ENCODE assay signal across 8 mouse cellular contexts in the genomic region with DNA sequence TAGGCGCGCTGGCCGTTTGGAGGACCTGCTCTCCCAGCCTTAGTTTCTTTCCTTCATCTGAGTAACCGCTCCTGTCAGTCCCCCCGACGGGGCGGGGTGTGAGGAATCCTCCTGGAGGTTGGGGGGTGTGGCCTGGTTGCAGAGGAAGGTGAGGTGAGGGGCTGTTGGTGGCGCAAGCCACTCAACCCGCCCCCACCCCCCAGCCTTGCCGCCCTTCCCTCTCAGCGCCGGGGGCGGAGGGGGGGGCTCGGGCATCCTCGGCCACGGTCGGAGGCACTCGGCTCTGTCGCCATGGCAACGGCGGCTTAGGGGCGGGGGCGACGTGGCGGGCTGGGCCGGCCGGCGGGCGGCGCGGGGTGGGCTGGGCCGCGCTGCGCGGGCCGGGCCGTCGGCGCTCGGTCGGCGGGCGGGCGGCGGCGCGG.
DNase-seq lines count a peak whose midpoint lies in the region; ATAC-seq lines count a peak whose summit lies in the region.

No protein-coding gene starts in this region.

- no peaks in the 10 kb centered on the region for H3K27me3 ChIP-seq in hindbrain, embryonic 16.5 days (replicated peaks; ENCODE audit: control insufficient read depth, insufficient read depth, low read length)

- intact Hi-C loops in left cerebral cortex, postnatal 36 days (cut with DNase I): loop anchor here (5.0 kb wide), 2 partner anchors 56 to 71 kb away; no protein-coding TSS in a partner anchor

- peaks cover 32% of the 10 kb centered on the region for H3K4me1 ChIP-seq in hindbrain, embryonic 16.5 days (ENCODE audit: control insufficient read depth, insufficient read depth, low read depth, low read length)

- H3K9me3 ChIP-seq in hindbrain, embryonic 16.5 days (ENCODE audit: control insufficient read depth, low read length): no peaks in the 10 kb centered on the region

- peak overlapping the region; percentile 86 for H3K9ac ChIP-seq in hindbrain, embryonic 16.5 days (ENCODE audit: low read depth, low read length)

- H3K27ac ChIP-seq in hindbrain, embryonic 16.5 days (ENCODE audit: low read depth, low read length): peak overlapping the region; percentile 88

- ATAC-seq in frontal cortex, adult (ENCODE audit: low TSS enrichment): peak; percentile 60
- ATAC-seq in hindbrain, embryonic 16.5 days: peak; percentile 84
- ATAC-seq in erythroid progenitor cell, adult 5-6 weeks (replicated peaks; ENCODE audit: low FRiP score, poor library complexity, severe bottlenecking): no peak

- DNase-seq in CD4-positive helper T cell, adult 2 months (ENCODE audit: low read depth, low spot score): peak; percentile 44
- DNase-seq in adrenal gland, postnatal 14 days: peak; percentile 93
- DNase-seq in left cerebral cortex, postnatal 36 days (ENCODE audit: low spot score in 2 of 2): peak; percentile 77 to 81
- DNase-seq in mesoderm, embryonic 11.5 days (ENCODE audit: low read depth, low spot score): peak; percentile 86
- DNase-seq in right cerebral cortex, postnatal 25 days: peak; percentile 83

- 3% methylated on average over 18 of the region's 47 CpGs for WGBS in hindbrain, embryonic 16.5 days

- no peaks in the 10 kb centered on the region for H3K36me3 ChIP-seq in hindbrain, embryonic 16.5 days (ENCODE audit: control insufficient read depth, insufficient read depth, low read length)

- H3K4me3 ChIP-seq in hindbrain, embryonic 16.5 days (ENCODE audit: low read length): peak overlapping the region; percentile 62

- H3K4me2 ChIP-seq in hindbrain, embryonic 16.5 days (ENCODE audit: low read length): peak overlapping the region; percentile 76
